Mouse (Mus musculus) hindbrain, postnatal 0 days (tissue): ENCODE measurements at regions not wholly inside any gene's neighbourhood (a gene's known extent, or its start where the extent isn't known, plus 50 kb on each side); places are given as distances from the start of the nearest gene placed in this dataset.

Experiments
- ATAC-seq: fragments of 200-750 bp; cut with Nextera tagmentation; 2 replicates; pipeline ENCODE4 v1.8.0; 2017; ENCODE audit warnings: mild to moderate bottlenecking, moderate TSS enrichment, moderate library complexity
- DNase-seq: peaks from one replicate; pipeline ENCODE4 v3.0.0-alpha.2; 2015; ENCODE audit warnings: low spot score
- H3K27ac ChIP-seq: fragments of 300-500 bp; sonication (generic); 2 replicates; pipeline ENCODE4 v1.5.1; 2014; ENCODE audit warnings: mild to moderate bottlenecking
- H3K27me3 ChIP-seq: fragments of 300-500 bp; sonication (generic); 2 replicates; pipeline ENCODE4 v1.6.1; 2014; ENCODE audit warnings: low read length, mixed read lengths; ENCODE audit not compliant: insufficient read depth
- H3K36me3 ChIP-seq: fragments of 300-500 bp; sonication (generic); 2 replicates; pipeline ENCODE4 v1.6.1; 2014; ENCODE audit warnings: low read length, mixed read lengths; ENCODE audit not compliant: insufficient read depth
- H3K4me1 ChIP-seq: fragments of 300-500 bp; sonication (generic); 2 replicates; pipeline ENCODE4 v1.6.1; 2014; ENCODE audit warnings: antibody characterized with exemption, low read length, mixed read lengths; ENCODE audit not compliant: insufficient read depth
- H3K4me2 ChIP-seq: fragments of 300-500 bp; sonication (generic); 2 replicates; pipeline ENCODE4 v1.6.1; 2014; ENCODE audit warnings: low read depth, mild to moderate bottlenecking, low read length, moderate library complexity, mixed read lengths
- H3K4me3 ChIP-seq: fragments of 300-500 bp; sonication (generic); 2 replicates; pipeline ENCODE4 v1.5.1; 2014; ENCODE audit warnings: low read length
- H3K9ac ChIP-seq: fragments of 300-500 bp; sonication (generic); replicated peaks from 2 replicates; pipeline ENCODE4 v1.6.1; 2014; ENCODE audit warnings: mild to moderate bottlenecking, low read length, moderate library complexity, mixed read lengths
- H3K9me3 ChIP-seq: fragments of 300-500 bp; sonication (generic); 2 replicates; pipeline ENCODE4 v1.6.1; 2016; ENCODE audit warnings: low read length, mixed read lengths
- CTCF ChIP-seq: IDR thresholded peaks from 2 replicates; pipeline ENCODE4 v1.5.1; 2016; ENCODE audit warnings: antibody characterized with exemption, control low read depth, low read depth
- WGBS: fragments of 180-500 bp; shearing (Covaris S2); extraction: QIAGEN DNeasy Blood & Tissue Kit; methylation state at CpG from one replicate; pipeline ENCODE4 v1.1.7; 2014; 5-methylcytosine and 5-hydroxymethylcytosine counted together

GRCm38 (mm10) chr8:50037096-50037495 lies 1193.3 kb upstream of the Tenm3 start:
- H3K27ac ChIP-seq = no peak overlapping the region
- TF ChIP-seq CTCF = no peak
- no peak overlapping the region for H3K9ac ChIP-seq
- no peaks in the 10 kb centered on the region for H3K36me3 ChIP-seq
- 72% methylated on average over 2 of the region's 2 CpGs for WGBS
- H3K9me3 ChIP-seq = no peaks in the 10 kb centered on the region
- no peak overlapping the region for H3K4me2 ChIP-seq
- H3K4me1 ChIP-seq = no peaks in the 10 kb centered on the region
- no peak for DNase-seq
- H3K27me3 ChIP-seq = no peaks in the 10 kb centered on the region
- ATAC-seq = no peak
- no peak overlapping the region for H3K4me3 ChIP-seq

GRCm38 (mm10) chr8:50027544-50027943 lies 1183.8 kb upstream of the Tenm3 start:
- DNase-seq (no peak), ATAC-seq (no peak)
- H3K9me3 ChIP-seq = no peaks in the 10 kb centered on the region
- H3K27ac ChIP-seq = no peak overlapping the region
- H3K36me3 ChIP-seq = no peaks in the 10 kb centered on the region
- H3K4me1 ChIP-seq = no peaks in the 10 kb centered on the region
- no peak overlapping the region for H3K4me2 ChIP-seq
- no peak overlapping the region for H3K4me3 ChIP-seq
- H3K9ac ChIP-seq = no peak overlapping the region
- WGBS = 80% methylated on average over 6 of the region's 6 CpGs
- H3K27me3 ChIP-seq = no peaks in the 10 kb centered on the region
- TF ChIP-seq CTCF = no peak

GRCm38 (mm10) chr8:50007546-50007945 lies 1163.8 kb upstream of the Tenm3 start:
- H3K9me3 ChIP-seq = no peaks in the 10 kb centered on the region
- TF ChIP-seq CTCF = no peak
- ATAC-seq = no peak
- no peaks in the 10 kb centered on the region for H3K27me3 ChIP-seq
- no peaks in the 10 kb centered on the region for H3K36me3 ChIP-seq
- WGBS = 64% methylated on average over 3 of the region's 3 CpGs
- DNase-seq = no peak
- H3K4me2 ChIP-seq = no peak overlapping the region
- H3K9ac ChIP-seq = no peak overlapping the region
- H3K4me3 ChIP-seq = no peak overlapping the region
- no peak overlapping the region for H3K27ac ChIP-seq
- no peaks in the 10 kb centered on the region for H3K4me1 ChIP-seq

GRCm38 (mm10) chr8:50004254-50004653 lies 1160.5 kb upstream of the Tenm3 start:
- no peak overlapping the region for H3K27ac ChIP-seq
- WGBS = 62% methylated on average over 1 of the region's 1 CpGs
- ATAC-seq = no peak
- H3K9me3 ChIP-seq = no peaks in the 10 kb centered on the region
- no peak overlapping the region for H3K4me3 ChIP-seq
- no peak overlapping the region for H3K4me2 ChIP-seq
- no peak for TF ChIP-seq CTCF
- no peak overlapping the region for H3K9ac ChIP-seq
- H3K4me1 ChIP-seq = no peaks in the 10 kb centered on the region
- H3K27me3 ChIP-seq = no peaks in the 10 kb centered on the region
- no peaks in the 10 kb centered on the region for H3K36me3 ChIP-seq
- DNase-seq = no peak

- WGBS = 84% methylated on average over 2 of the region's 2 CpGs
- ATAC-seq (no peak), DNase-seq (no peak)
- H3K4me1 ChIP-seq = no peaks in the 10 kb centered on the region
- no peak for TF ChIP-seq CTCF
- no peak overlapping the region for H3K27ac ChIP-seq
- H3K4me3 ChIP-seq = no peak overlapping the region
- H3K9me3 ChIP-seq = no peaks in the 10 kb centered on the region
- no peak overlapping the region for H3K9ac ChIP-seq
- no peaks in the 10 kb centered on the region for H3K36me3 ChIP-seq
- H3K27me3 ChIP-seq = no peaks in the 10 kb centered on the region
- H3K4me2 ChIP-seq = no peak overlapping the region
Measured at GRCm38 (mm10) chr8:50003641-50004040, 1159.9 kb upstream of the Tenm3 start.

- Histone ChIP-seq H3K36me3 (no peaks in the 10 kb centered on the region), H3K9me3 (no peaks in the 10 kb centered on the region), H3K9ac (no peak overlapping the region), H3K27ac (no peak overlapping the region), H3K27me3 (no peaks in the 10 kb centered on the region), H3K4me2 (no peak overlapping the region), H3K4me3 (no peak overlapping the region), H3K4me1 (no peaks in the 10 kb centered on the region)
- WGBS = 26% methylated on average over 8 of the region's 8 CpGs
- ATAC-seq (no peak), DNase-seq (peak; percentile 36)
- peak; percentile 54 for TF ChIP-seq CTCF
Measured at GRCm38 (mm10) chr8:49998281-49999037, 1154.7 kb upstream of the Tenm3 start.
